Mouse (Mus musculus) CH12.LX (cell line): ENCODE results near the gene Sgip1.

ENCODE experiments used
- CHD1 ChIP-seq: IDR thresholded peaks from 2 replicates; pipeline ENCODE4 v1.6.1; 2012; ENCODE audit warnings: low read depth, low read length, improper control_type of control experiment, inconsistent platforms
- POLR2A ChIP-seq: IDR thresholded peaks from 2 replicates; pipeline ENCODE4 v1.6.1; 2011; ENCODE audit warnings: low read depth, mild to moderate bottlenecking, improper control_type of control experiment, low read length
- SMC3 ChIP-seq: IDR thresholded peaks from 2 replicates; pipeline ENCODE4 v1.6.1; 2011; ENCODE audit warnings: low read depth, low read length, improper control_type of control experiment

GRCm38 (mm10) chr4:102769070-102769469 is 28.0 kb downstream of the Sgip1 start:
- no peak for TF ChIP-seq POLR2A
- no peak for TF ChIP-seq SMC3
- TF ChIP-seq CHD1, result no peak
